Mouse (Mus musculus) small intestine, adult 2 months (tissue): ENCODE measurements around the gene Rps27l. TPM values are rescaled to one million over a fixed set of nuclear protein-coding genes. Genes with fewer than 3 reads are reported as not detected.

Experiments
- H3K27ac ChIP-seq: fragments of 200-500 bp; 2 replicates; pipeline ENCODE4 v1.5.1; 2012; ENCODE audit warnings: low read depth, low read length, control low read depth, inconsistent platforms; ENCODE audit not compliant: insufficient read depth
- H3K27me3 ChIP-seq: fragments of 200-500 bp; 2 replicates; pipeline ENCODE4 v1.6.1; 2012; ENCODE audit warnings: mild to moderate bottlenecking, moderate library complexity, low read length, inconsistent platforms; ENCODE audit not compliant: control insufficient read depth, insufficient read depth
- H3K36me3 ChIP-seq: fragments of 200-500 bp; 2 replicates; pipeline ENCODE4 v1.6.1; 2012; ENCODE audit warnings: mild to moderate bottlenecking, low read length, control low read depth, inconsistent platforms; ENCODE audit not compliant: control insufficient read depth, insufficient read depth
- H3K4me1 ChIP-seq: fragments of 200-500 bp; 2 replicates; pipeline ENCODE4 v1.6.1; 2012; ENCODE audit warnings: low read length, inconsistent platforms, mixed read lengths; ENCODE audit not compliant: control insufficient read depth, insufficient read depth, insufficient read length
- H3K4me3 ChIP-seq: fragments of 200-500 bp; 2 replicates; pipeline ENCODE4 v1.5.1; 2012; ENCODE audit warnings: low read depth, mild to moderate bottlenecking, control low read depth, inconsistent platforms, low read length, moderate library complexity
- CTCF ChIP-seq: fragments of 200-500 bp; IDR thresholded peaks from 2 replicates; pipeline ENCODE4 v1.5.1; 2012; ENCODE audit warnings: low read depth, mild to moderate bottlenecking, control low read depth, inconsistent platforms, low read length, moderate library complexity, mixed read lengths; ENCODE audit not compliant: insufficient replicate concordance, insufficient read length; ENCODE audit errors: extremely low read depth
- POLR2A ChIP-seq: fragments of 200-500 bp; IDR thresholded peaks from 2 replicates; pipeline ENCODE4 v1.6.1; 2012; ENCODE audit warnings: low read depth, mild to moderate bottlenecking, control low read depth, inconsistent platforms, low read length, moderate library complexity
- WGBS: fragments of 180-500 bp; shearing (Covaris S2); methylation state at CpG from one replicate; pipeline ENCODE4 v1.1.7; 2018; 5-methylcytosine and 5-hydroxymethylcytosine counted together
- polyA plus RNA-seq: library from polyadenylated mRNA; depleted of rRNA; stranded (reverse); fragments of >200 nt; gene quantifications from 2 replicates; pipeline ENCODE4 v1.2.3, GENCODE M21; 2012

The Rps27l gene
- polyA plus RNA-seq, 1 experiment = 9.6 TPM

GRCm38 (mm10) chr9:66971116-66971515, 25.2 kb downstream of the Rps27l start:
- WGBS = 91% methylated on average over 8 of the region's 8 CpGs
- TF ChIP-seq POLR2A (no peak), CTCF (no peak)

GRCm38 (mm10) chr9:66974721-66975225, 28.9 kb downstream of the Rps27l start:
- H3K4me3 ChIP-seq = peak overlapping the region; percentile 95
- TF ChIP-seq POLR2A (no peak), CTCF (no peak)
- WGBS = under 1% methylated on average over 41 of the region's 41 CpGs
- H3K27ac ChIP-seq = peak overlapping the region; percentile 81
- peaks cover 5% of the 10 kb centered on the region; the same call in 1 of the 2 replicates for H3K4me1 ChIP-seq
- H3K36me3 ChIP-seq = peaks cover 3% of the 10 kb centered on the region
- H3K27me3 ChIP-seq = no peaks in the 10 kb centered on the region

More at GRCm38 (mm10) chr9:66971116-66971515, 25.2 kb downstream of the Rps27l start:
- Histone ChIP-seq H3K27me3 (no peaks in the 10 kb centered on the region), H3K27ac (no peak overlapping the region), H3K36me3 (peaks cover 10% of the 10 kb centered on the region), H3K4me3 (no peak overlapping the region), H3K4me1 (peaks cover 5% of the 10 kb centered on the region; the same call in 1 of the 2 replicates)

GRCm38 (mm10) chr9:66975239-66975645, 29.4 kb downstream of the Rps27l start, which contains the start of gene Lactb:
TSS of gene Lactb (minus strand) at chr9:66975484.
- Histone ChIP-seq H3K27ac (peak within 1 kb of the TSS; percentile 81), H3K4me3 (peak within 1 kb of the TSS; percentile 95), H3K27me3 (no peaks in the 10 kb centered on the region), H3K36me3 (peaks cover 2% of the 10 kb centered on the region; the same call in 1 of the 2 replicates), H3K4me1 (peaks cover 5% of the 10 kb centered on the region; the same call in 1 of the 2 replicates)
- TF ChIP-seq CTCF (no peak), POLR2A (peak; percentile 70)
- WGBS = under 1% methylated on average over 30 of the region's 32 CpGs

- 69% methylated on average over 5 of the region's 5 CpGs for WGBS
Observed at GRCm38 (mm10) chr9:66977121-66977520, 31.2 kb downstream of the Rps27l start.

GRCm38 (mm10) chr9:66977982-66978381, 32.1 kb downstream of the Rps27l start:
- peaks cover 5% of the 10 kb centered on the region; the same call in 1 of the 2 replicates for H3K4me1 ChIP-seq
- H3K4me3 ChIP-seq = no peak overlapping the region
- no peaks in the 10 kb centered on the region for H3K36me3 ChIP-seq
- H3K27ac ChIP-seq = no peak overlapping the region
- WGBS = 80% methylated on average over 1 of the region's 1 CpGs
- TF ChIP-seq CTCF = no peak
- TF ChIP-seq POLR2A = no peak
- no peaks in the 10 kb centered on the region for H3K27me3 ChIP-seq

More at GRCm38 (mm10) chr9:66977121-66977520, 31.2 kb downstream of the Rps27l start:
- H3K27ac ChIP-seq = no peak overlapping the region
- H3K27me3 ChIP-seq = no peaks in the 10 kb centered on the region
- TF ChIP-seq POLR2A (no peak), CTCF (no peak)
- no peak overlapping the region for H3K4me3 ChIP-seq
- peaks cover 5% of the 10 kb centered on the region; the same call in 1 of the 2 replicates for H3K4me1 ChIP-seq
- H3K36me3 ChIP-seq = no peaks in the 10 kb centered on the region

- Histone ChIP-seq H3K27ac (no peak overlapping the region), H3K36me3 (no peaks in the 10 kb centered on the region), H3K4me3 (no peak overlapping the region), H3K4me1 (peaks cover 5% of the 10 kb centered on the region; the same call in 1 of the 2 replicates), H3K27me3 (no peaks in the 10 kb centered on the region)
- no peak for TF ChIP-seq CTCF
- no peak for TF ChIP-seq POLR2A
- WGBS = 92% methylated on average over 1 of the region's 1 CpGs
Observed at GRCm38 (mm10) chr9:66978468-66978867, 32.6 kb downstream of the Rps27l start.

- no peaks in the 10 kb centered on the region for H3K27me3 ChIP-seq
- no peak overlapping the region for H3K27ac ChIP-seq
- TF ChIP-seq POLR2A (no peak), CTCF (peak; percentile 72; the same call in 1 of the 2 replicates)
- 4% methylated on average over 5 of the region's 5 CpGs for WGBS
- no peak overlapping the region for H3K4me3 ChIP-seq
- peaks cover 5% of the 10 kb centered on the region; the same call in 1 of the 2 replicates for H3K4me1 ChIP-seq
- H3K36me3 ChIP-seq = no peaks in the 10 kb centered on the region
Observed at GRCm38 (mm10) chr9:66980458-66980857, 34.6 kb downstream of the Rps27l start.

GRCm38 (mm10) chr9:66982085-66982484, 36.2 kb downstream of the Rps27l start:
- Histone ChIP-seq H3K36me3 (no peaks in the 10 kb centered on the region), H3K27ac (no peak overlapping the region), H3K4me1 (no peaks in the 10 kb centered on the region), H3K4me3 (no peak overlapping the region), H3K27me3 (no peaks in the 10 kb centered on the region)
- TF ChIP-seq CTCF (no peak), POLR2A (no peak)
- 74% methylated on average over 7 of the region's 7 CpGs for WGBS
